In the genomic region with DNA sequence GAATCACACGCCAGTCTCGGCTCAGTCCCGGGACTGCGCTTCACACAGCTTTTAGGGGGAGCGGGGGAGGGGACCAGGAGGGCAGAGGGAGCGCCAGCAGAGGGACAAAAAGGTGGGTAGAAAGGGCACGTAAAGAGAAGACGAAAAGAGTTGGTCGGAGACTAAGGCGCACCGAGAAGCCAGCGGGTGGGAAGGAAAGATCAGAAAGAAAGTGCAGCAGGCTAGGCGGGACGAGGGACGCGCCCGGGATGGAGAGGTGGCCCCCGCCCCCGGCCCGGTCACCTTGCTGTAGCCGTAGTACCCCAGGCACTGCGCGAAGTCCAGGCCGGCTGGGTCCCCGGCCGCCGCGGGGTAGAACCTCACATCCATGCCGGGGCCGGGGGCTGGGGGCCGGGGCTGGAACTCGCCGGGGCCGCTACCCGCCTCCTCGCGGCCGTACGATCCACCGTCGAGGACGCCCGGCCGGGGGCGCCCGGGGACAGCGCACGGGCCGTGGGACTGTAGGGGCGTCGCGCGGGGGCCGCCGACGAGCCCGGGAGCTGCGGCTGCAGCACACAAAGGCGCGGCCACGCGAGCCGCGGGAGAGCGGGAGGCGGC, we compare ENCODE assay signal across 8 mouse cellular contexts. TPM values are rescaled to one million over a fixed set of nuclear protein-coding genes. Genes with fewer than 3 reads are reported as not detected.
DNase-seq lines count a peak whose midpoint lies in the region; ATAC-seq lines count a peak whose summit lies in the region.

No protein-coding gene starts in this region.

- H3K27ac ChIP-seq in hindbrain, embryonic 15.5 days (replicated peaks): peak overlapping the region; percentile 93
- H3K27ac ChIP-seq in liver, embryonic 16.5 days (ENCODE audit: low read length): no peak overlapping the region

- no peaks in the 10 kb centered on the region for H3K27me3 ChIP-seq in hindbrain, embryonic 15.5 days
- peaks cover 30% of the 10 kb centered on the region for H3K27me3 ChIP-seq in liver, embryonic 16.5 days (ENCODE audit: control insufficient read depth, insufficient read depth, low read depth, low read length)

- H3K36me3 ChIP-seq in hindbrain, embryonic 15.5 days: no peaks in the 10 kb centered on the region
- no peaks in the 10 kb centered on the region for H3K36me3 ChIP-seq in liver, embryonic 16.5 days (ENCODE audit: control insufficient read depth, insufficient read depth)

- H3K4me3 ChIP-seq in hindbrain, embryonic 15.5 days: peak overlapping the region; percentile 86
- H3K4me3 ChIP-seq in liver, embryonic 16.5 days (ENCODE audit: low read depth, low read length): peak overlapping the region; percentile 56

- DNase-seq in adrenal gland, adult 2 months: peak; percentile 10
- DNase-seq in adrenal gland, postnatal 4 days (ENCODE audit: low spot score in 2 of 2): no peak
- peak; percentile 29 for DNase-seq in right cerebral cortex, postnatal 14 days
- no peak for DNase-seq in right cerebral cortex, adult 18-20 months
- DNase-seq in retina, postnatal 1 day: peak; percentile 68
- DNase-seq in natural killer cell, adult 2 months (ENCODE audit: low spot score in 2 of 2): no peak

- WGBS in hindbrain, embryonic 15.5 days: 1% methylated on average over 47 of the region's 66 CpGs
- 1% methylated on average over 23 of the region's 66 CpGs for WGBS in liver, embryonic 16.5 days (ENCODE audit: insufficient replicate concordance)

- peak overlapping the region; percentile 80 for H3K4me2 ChIP-seq in hindbrain, embryonic 15.5 days
- peak overlapping the region; percentile 68 for H3K4me2 ChIP-seq in liver, embryonic 16.5 days (ENCODE audit: low read depth, low read length)

- H3K9me3 ChIP-seq in hindbrain, embryonic 15.5 days: no peaks in the 10 kb centered on the region
- no peaks in the 10 kb centered on the region for H3K9me3 ChIP-seq in liver, embryonic 16.5 days (replicated peaks; ENCODE audit: control insufficient read depth, low read length)

- ATAC-seq in hindbrain, embryonic 15.5 days (ENCODE audit: low FRiP score, low read depth): peak; percentile 60
- peak; percentile 45 for ATAC-seq in liver, embryonic 16.5 days (ENCODE audit: low read depth)

- peak overlapping the region; percentile 90 for H3K9ac ChIP-seq in hindbrain, embryonic 15.5 days
- H3K9ac ChIP-seq in liver, embryonic 16.5 days (ENCODE audit: low read depth, low read length): peak overlapping the region; percentile 31; the same call in 1 of the 2 replicates

- H3K4me1 ChIP-seq in hindbrain, embryonic 15.5 days (replicated peaks): peaks cover 35% of the 10 kb centered on the region
- no peaks in the 10 kb centered on the region; the same call in 1 of the 2 replicates for H3K4me1 ChIP-seq in liver, embryonic 16.5 days (ENCODE audit: control insufficient read depth, low read depth, low read length)

RNA-seq across cellular contexts. Expression of a gene that starts 0.5 kb away (rescaled TPM):
- 1 to 10 TPM; 2.9 to 3.5 TPM for total RNA-seq in adrenal gland, adult 2 months (2021)
- 3.9 and 4.1 TPM in 2 replicates for polyA plus RNA-seq in adrenal gland, adult 2 months (2012; rRNA removed)
- total RNA-seq in adrenal gland, postnatal 4 days (2021): 10 to 100 TPM; 12.0 to 14.4 TPM
- 28.0 and 29.4 TPM in 2 replicates for polyA plus RNA-seq in hindbrain, embryonic 15.5 days (2015; fragmentation: Nextera tagmentation; extraction: Ambion mirVana)
- polyA plus RNA-seq in liver, embryonic 16.5 days (2015; fragmentation: Nextera tagmentation; extraction: Ambion mirVana): 0.05 and 0.07 TPM in 2 replicates

Comparison
In these comparisons a context has a peak if more than half of its experiments do, and no peak if none do; other contexts are left out.
1. DNase-seq: peak in adrenal gland, adult 2 months (single experiment), right cerebral cortex, postnatal 14 days (single experiment) and retina, postnatal 1 day (single experiment); none in adrenal gland, postnatal 4 days (0 of 2), right cerebral cortex, adult 18-20 months (single experiment) and natural killer cell, adult 2 months (0 of 2).